Mouse (Mus musculus) forebrain, embryonic 16.5 days (tissue): Measurements from ENCODE around the gene Eipr1. TPM values are rescaled to one million over a fixed set of nuclear protein-coding genes. Genes with fewer than 3 reads are reported as not detected.

Source experiments
- ATAC-seq: fragments of 200-750 bp; cut with Nextera tagmentation; 2 replicates; pipeline ENCODE4 v1.8.0; 2017; ENCODE audit warnings: mild to moderate bottlenecking, moderate library complexity
- H3K27ac ChIP-seq: fragments of 300-500 bp; sonication (generic); 2 replicates; pipeline ENCODE4 v1.5.1; 2014; ENCODE audit warnings: low read length, control low read depth
- H3K27me3 ChIP-seq: fragments of 300-500 bp; sonication (generic); replicated peaks from 2 replicates; pipeline ENCODE4 v1.6.1; 2014; ENCODE audit warnings: low read length; ENCODE audit not compliant: control insufficient read depth, insufficient read depth
- H3K36me3 ChIP-seq: fragments of 300-500 bp; sonication (generic); 2 replicates; pipeline ENCODE4 v1.6.1; 2014; ENCODE audit not compliant: control insufficient read depth, insufficient read depth
- H3K4me1 ChIP-seq: fragments of 300-500 bp; sonication (generic); replicated peaks from 2 replicates; pipeline ENCODE4 v1.6.1; 2014; ENCODE audit warnings: low read length; ENCODE audit not compliant: control insufficient read depth, insufficient read depth
- H3K4me2 ChIP-seq: fragments of 300-500 bp; sonication (generic); 2 replicates; pipeline ENCODE4 v1.6.1; 2014; ENCODE audit warnings: mild to moderate bottlenecking, low read length, control low read depth
- H3K4me3 ChIP-seq: fragments of 300-500 bp; sonication (generic); replicated peaks from 2 replicates; pipeline ENCODE4 v1.5.1; 2014; ENCODE audit warnings: mild to moderate bottlenecking, low read length, control low read depth
- H3K9ac ChIP-seq: fragments of 300-500 bp; sonication (generic); replicated peaks from 2 replicates; pipeline ENCODE4 v1.6.1; 2014; ENCODE audit warnings: low read depth, low read length, control low read depth
- H3K9me3 ChIP-seq: fragments of 300-500 bp; sonication (generic); 2 replicates; pipeline ENCODE4 v1.6.1; 2016; ENCODE audit warnings: low read length; ENCODE audit not compliant: control insufficient read depth
- WGBS: fragments of 180-500 bp; shearing (Covaris S2); extraction: QIAGEN DNeasy Blood & Tissue Kit; methylation state at CpG from one replicate; pipeline ENCODE4 v1.1.7; 2014; 5-methylcytosine and 5-hydroxymethylcytosine counted together
- polyA plus RNA-seq: library from polyadenylated mRNA; unstranded; fragments of >200 nt; fragmentation: Nextera tagmentation; extraction: Ambion mirVana; gene quantifications from 2 replicates; pipeline ENCODE4 v1.2.1, GENCODE M21; 2015

The Eipr1 gene
- polyA plus RNA-seq, 1 experiment from 2014 or later = 79.3 TPM

GRCm38 (mm10) chr12:28848726-28849612 is 97.4 kb downstream of the Eipr1 start:
- Histone ChIP-seq H3K9me3 (no peaks in the 10 kb centered on the region), H3K4me2 (no peak overlapping the region), H3K9ac (no peak overlapping the region), H3K27me3 (no peaks in the 10 kb centered on the region), H3K4me3 (no peak overlapping the region), H3K4me1 (peaks cover 9% of the 10 kb centered on the region), H3K36me3 (no peaks in the 10 kb centered on the region), H3K27ac (peak overlapping the region; percentile 73)
- peak; percentile 61 for ATAC-seq
- WGBS = 74% methylated on average over 18 of the region's 18 CpGs

GRCm38 (mm10) chr12:28859495-28860263 is 108.1 kb downstream of the Eipr1 start:
- no peaks in the 10 kb centered on the region for H3K9me3 ChIP-seq
- peak overlapping the region; percentile 89 for H3K27ac ChIP-seq
- H3K27me3 ChIP-seq = no peaks in the 10 kb centered on the region
- peak overlapping the region; percentile 35; the same call in 1 of the 2 replicates for H3K9ac ChIP-seq
- ATAC-seq = peak; percentile 75
- no peak overlapping the region for H3K4me3 ChIP-seq
- no peaks in the 10 kb centered on the region for H3K36me3 ChIP-seq
- peaks cover 41% of the 10 kb centered on the region for H3K4me1 ChIP-seq
- H3K4me2 ChIP-seq = no peak overlapping the region
- 36% methylated on average over 11 of the region's 11 CpGs for WGBS

- no peak overlapping the region for H3K4me3 ChIP-seq
- H3K36me3 ChIP-seq = no peaks in the 10 kb centered on the region
- ATAC-seq = peak; percentile 11; the same call in 1 of the 2 replicates
- 21% methylated on average over 5 of the region's 5 CpGs for WGBS
- peaks cover 41% of the 10 kb centered on the region for H3K4me1 ChIP-seq
- H3K27ac ChIP-seq = peak overlapping the region; percentile 89
- no peak overlapping the region for H3K4me2 ChIP-seq
- H3K27me3 ChIP-seq = no peaks in the 10 kb centered on the region
- H3K9ac ChIP-seq = peak overlapping the region; percentile 35; the same call in 1 of the 2 replicates
- no peaks in the 10 kb centered on the region for H3K9me3 ChIP-seq
These were observed 108.6 kb downstream of the Eipr1 start for GRCm38 (mm10) chr12:28860264-28860560.

GRCm38 (mm10) chr12:28863260-28863659 is 111.7 kb downstream of the Eipr1 start:
- 27% methylated on average over 12 of the region's 12 CpGs for WGBS
- Histone ChIP-seq H3K27me3 (no peaks in the 10 kb centered on the region), H3K4me2 (no peak overlapping the region), H3K4me3 (no peak overlapping the region), H3K36me3 (no peaks in the 10 kb centered on the region), H3K4me1 (peaks cover 52% of the 10 kb centered on the region), H3K9ac (no peak overlapping the region), H3K9me3 (no peaks in the 10 kb centered on the region), H3K27ac (peak overlapping the region; percentile 71)
- peak; percentile 47 for ATAC-seq

- Histone ChIP-seq H3K9ac (no peak overlapping the region), H3K4me1 (peaks cover 40% of the 10 kb centered on the region), H3K27ac (peak overlapping the region; percentile 1; the same call in 1 of the 2 replicates), H3K9me3 (no peaks in the 10 kb centered on the region), H3K36me3 (no peaks in the 10 kb centered on the region), H3K4me3 (no peak overlapping the region), H3K27me3 (no peaks in the 10 kb centered on the region), H3K4me2 (no peak overlapping the region)
- 45% methylated on average over 1 of the region's 1 CpGs for WGBS
- no peak for ATAC-seq
These were observed 114.5 kb downstream of the Eipr1 start for GRCm38 (mm10) chr12:28866121-28866520.

- no peak overlapping the region for H3K4me3 ChIP-seq
- H3K4me2 ChIP-seq = no peak overlapping the region
- ATAC-seq = 0 out of 2 replicates have a peak, but pooled peaks have one; percentile 5
- H3K4me1 ChIP-seq = peaks cover 18% of the 10 kb centered on the region
- no peak overlapping the region for H3K27ac ChIP-seq
- no peak overlapping the region for H3K9ac ChIP-seq
- no peaks in the 10 kb centered on the region for H3K9me3 ChIP-seq
- H3K36me3 ChIP-seq = no peaks in the 10 kb centered on the region
- 84% methylated on average over 4 of the region's 4 CpGs for WGBS
- no peaks in the 10 kb centered on the region for H3K27me3 ChIP-seq
These were observed 117.2 kb downstream of the Eipr1 start for GRCm38 (mm10) chr12:28868794-28869193.

- Histone ChIP-seq H3K27me3 (no peaks in the 10 kb centered on the region), H3K27ac (no peak overlapping the region), H3K9me3 (no peaks in the 10 kb centered on the region), H3K4me1 (peaks cover 10% of the 10 kb centered on the region), H3K9ac (no peak overlapping the region), H3K36me3 (no peaks in the 10 kb centered on the region), H3K4me3 (no peak overlapping the region), H3K4me2 (no peak overlapping the region)
- 82% methylated on average over 12 of the region's 12 CpGs for WGBS
- no peak for ATAC-seq
These were observed 120.7 kb downstream of the Eipr1 start for GRCm38 (mm10) chr12:28872271-28872670.

GRCm38 (mm10) chr12:28874781-28875251 is 123.2 kb downstream of the Eipr1 start:
- 22% methylated on average over 8 of the region's 8 CpGs for WGBS
- no peaks in the 10 kb centered on the region for H3K36me3 ChIP-seq
- no peak overlapping the region for H3K4me3 ChIP-seq
- H3K9ac ChIP-seq = no peak overlapping the region
- H3K27me3 ChIP-seq = no peaks in the 10 kb centered on the region
- H3K4me2 ChIP-seq = no peak overlapping the region
- H3K9me3 ChIP-seq = no peaks in the 10 kb centered on the region
- no peak overlapping the region; the same call in 1 of the 2 replicates for H3K27ac ChIP-seq
- H3K4me1 ChIP-seq = peaks cover 8% of the 10 kb centered on the region
- peak; percentile 56 for ATAC-seq

- Histone ChIP-seq H3K4me3 (no peak overlapping the region), H3K36me3 (no peaks in the 10 kb centered on the region), H3K27me3 (no peaks in the 10 kb centered on the region), H3K4me1 (peaks cover 11% of the 10 kb centered on the region), H3K9ac (no peak overlapping the region), H3K9me3 (no peaks in the 10 kb centered on the region), H3K4me2 (no peak overlapping the region), H3K27ac (peak overlapping the region; percentile 30; the same call in 1 of the 2 replicates)
- no peak for ATAC-seq
- 75% methylated on average over 8 of the region's 8 CpGs for WGBS
These were observed 123.9 kb downstream of the Eipr1 start for GRCm38 (mm10) chr12:28875471-28875870.
